Mouse (Mus musculus): ENCODE measurements around the gene Chchd6. TPM values are rescaled to one million over a fixed set of nuclear protein-coding genes. Genes with fewer than 3 reads are reported as not detected.

The Chchd6 gene
- polyA plus RNA-seq, 1 experiment: 33.6 TPM

- no peak for TF ChIP-seq GATA1 (IDR thresholded peaks at IDR 0.05; ENCODE audit: low read length)
Observed at GRCm38 (mm10) chr6:89454437-89454836, 141.0 kb downstream of the Chchd6 start.

- no peak for TF ChIP-seq GATA1 (IDR thresholded peaks at IDR 0.05; ENCODE audit: low read length)
Observed at GRCm38 (mm10) chr6:89452976-89453674, 142.3 kb downstream of the Chchd6 start.

- TF ChIP-seq GATA1 (IDR thresholded peaks at IDR 0.05; ENCODE audit: low read length): no peak
Observed at GRCm38 (mm10) chr6:89452356-89452755, 143.1 kb downstream of the Chchd6 start.

- TF ChIP-seq GATA1 (IDR thresholded peaks at IDR 0.05; ENCODE audit: low read length): no peak
Observed at GRCm38 (mm10) chr6:89448736-89449135, 146.7 kb downstream of the Chchd6 start.

GRCm38 (mm10) chr6:89440671-89441070 is 154.8 kb downstream of the Chchd6 start:
- no peak for TF ChIP-seq GATA1 (IDR thresholded peaks at IDR 0.05; ENCODE audit: low read length)

GRCm38 (mm10) chr6:89431920-89432482 is 163.5 kb downstream of the Chchd6 start:
- no peak for TF ChIP-seq GATA1 (IDR thresholded peaks at IDR 0.05; ENCODE audit: low read length)

- no peak for TF ChIP-seq GATA1 (IDR thresholded peaks at IDR 0.05; ENCODE audit: low read length)
Observed at GRCm38 (mm10) chr6:89430749-89431148, 164.7 kb downstream of the Chchd6 start.

GRCm38 (mm10) chr6:89428661-89429375 is 166.6 kb downstream of the Chchd6 start:
- no peak for TF ChIP-seq GATA1 (IDR thresholded peaks at IDR 0.05; ENCODE audit: low read length)

- no peak for TF ChIP-seq GATA1 (IDR thresholded peaks at IDR 0.05; ENCODE audit: low read length)
Observed at GRCm38 (mm10) chr6:89424461-89424860, 171.0 kb downstream of the Chchd6 start.

GRCm38 (mm10) chr6:89422621-89423020 is 172.8 kb downstream of the Chchd6 start:
- TF ChIP-seq GATA1 (IDR thresholded peaks at IDR 0.05; ENCODE audit: low read length): no peak

- no peak for TF ChIP-seq GATA1 (IDR thresholded peaks at IDR 0.05; ENCODE audit: low read length)
Observed at GRCm38 (mm10) chr6:89421922-89422321, 173.5 kb downstream of the Chchd6 start.

- TF ChIP-seq GATA1 (IDR thresholded peaks at IDR 0.05; ENCODE audit: low read length): no peak
Observed at GRCm38 (mm10) chr6:89421503-89421902, 173.9 kb downstream of the Chchd6 start.

GRCm38 (mm10) chr6:89420756-89421155 is 174.7 kb downstream of the Chchd6 start:
- TF ChIP-seq GATA1 (IDR thresholded peaks at IDR 0.05; ENCODE audit: low read length): no peak

GRCm38 (mm10) chr6:89420110-89420509 is 175.3 kb downstream of the Chchd6 start:
- TF ChIP-seq GATA1 (IDR thresholded peaks at IDR 0.05; ENCODE audit: low read length): no peak

GRCm38 (mm10) chr6:89419066-89419815 is 176.2 kb downstream of the Chchd6 start:
- no peak for TF ChIP-seq GATA1 (IDR thresholded peaks at IDR 0.05; ENCODE audit: low read length)
